Mouse (Mus musculus): ENCODE results near the gene Yrdc. TPM values are rescaled to one million over a fixed set of nuclear protein-coding genes. Genes with fewer than 3 reads are reported as not detected.

The Yrdc gene
- polyA plus RNA-seq (2012), result 19.9 and 24.9 TPM in 2 replicates

- TF ChIP-seq GATA1 (IDR thresholded peaks at IDR 0.05; ENCODE audit: low read length), result no peak
Measured at GRCm38 (mm10) chr4:124850261-124850913, at the start of gene Yrdc. Gene Yrdc, plus strand, starts transcription at chr4:124850679.

- no peak for TF ChIP-seq GATA1 (IDR thresholded peaks at IDR 0.05; ENCODE audit: low read length)
Measured at GRCm38 (mm10) chr4:124801552-124802308, 48.7 kb upstream of the Yrdc start, which contains the start of gene Mtf1. Gene Mtf1, plus strand, starts transcription at chr4:124802104.

- no peak for TF ChIP-seq GATA1 (IDR thresholded peaks at IDR 0.05; ENCODE audit: low read length)
Measured at GRCm38 (mm10) chr4:124802309-124803260, 47.9 kb upstream of the Yrdc start.

- no peak for TF ChIP-seq GATA1 (IDR thresholded peaks at IDR 0.05; ENCODE audit: low read length)
Measured at GRCm38 (mm10) chr4:124803406-124803805, 47.1 kb upstream of the Yrdc start.

GRCm38 (mm10) chr4:124808511-124808910 lies 42.0 kb upstream of the Yrdc start:
- TF ChIP-seq GATA1 (IDR thresholded peaks at IDR 0.05; ENCODE audit: low read length), result no peak

- no peak for TF ChIP-seq GATA1 (IDR thresholded peaks at IDR 0.05; ENCODE audit: low read length)
Measured at GRCm38 (mm10) chr4:124809136-124809883, 41.2 kb upstream of the Yrdc start.

- TF ChIP-seq GATA1 (IDR thresholded peaks at IDR 0.05; ENCODE audit: low read length), result no peak
Measured at GRCm38 (mm10) chr4:124810056-124810455, 40.4 kb upstream of the Yrdc start.

GRCm38 (mm10) chr4:124811347-124811975 lies 39.0 kb upstream of the Yrdc start:
- TF ChIP-seq GATA1 (IDR thresholded peaks at IDR 0.05; ENCODE audit: low read length), result no peak

- no peak for TF ChIP-seq GATA1 (IDR thresholded peaks at IDR 0.05; ENCODE audit: low read length)
Measured at GRCm38 (mm10) chr4:124815901-124816300, 34.6 kb upstream of the Yrdc start.

GRCm38 (mm10) chr4:124817803-124818202 lies 32.7 kb upstream of the Yrdc start:
- TF ChIP-seq GATA1 (IDR thresholded peaks at IDR 0.05; ENCODE audit: low read length), result no peak

- no peak for TF ChIP-seq GATA1 (IDR thresholded peaks at IDR 0.05; ENCODE audit: low read length)
Measured at GRCm38 (mm10) chr4:124818832-124819231, 31.6 kb upstream of the Yrdc start.

- no peak for TF ChIP-seq GATA1 (IDR thresholded peaks at IDR 0.05; ENCODE audit: low read length)
Measured at GRCm38 (mm10) chr4:124824967-124825366, 25.5 kb upstream of the Yrdc start.

- no peak for TF ChIP-seq GATA1 (IDR thresholded peaks at IDR 0.05; ENCODE audit: low read length)
Measured at GRCm38 (mm10) chr4:124825371-124825965, 25.0 kb upstream of the Yrdc start.

GRCm38 (mm10) chr4:124829671-124830070 lies 20.8 kb upstream of the Yrdc start:
- TF ChIP-seq GATA1 (IDR thresholded peaks at IDR 0.05; ENCODE audit: low read length), result no peak

Measured in G1E-ER4 (cell line).